Mouse (Mus musculus) small intestine, adult 2 months (tissue): ENCODE measurements around the gene Gm33543.

Source experiments
- CTCF ChIP-seq: fragments of 200-500 bp; IDR thresholded peaks from 2 replicates; pipeline ENCODE4 v1.5.1; 2012; ENCODE audit warnings: low read depth, mild to moderate bottlenecking, control low read depth, inconsistent platforms, low read length, moderate library complexity, mixed read lengths; ENCODE audit not compliant: insufficient replicate concordance, insufficient read length; ENCODE audit errors: extremely low read depth
- POLR2A ChIP-seq: fragments of 200-500 bp; IDR thresholded peaks from 2 replicates; pipeline ENCODE4 v1.6.1; 2012; ENCODE audit warnings: low read depth, mild to moderate bottlenecking, control low read depth, inconsistent platforms, low read length, moderate library complexity

- TF ChIP-seq CTCF (no peak), POLR2A (no peak)
Observed at GRCm38 (mm10) chr10:95794706-95795105, 48.0 kb downstream of the Gm33543 start.
